ENCODE assay signal across 13 mouse cellular contexts in genomic region chr11:103164391-103164790, GRCm38 (mm10). TPM values are rescaled to one million over a fixed set of nuclear protein-coding genes. Genes with fewer than 3 reads are reported as not detected.
DNase-seq lines count a peak whose midpoint lies in the region; ATAC-seq and TF ChIP-seq lines count a peak whose summit lies in the region.
"Had no signal": no experiment of that assay in that cellular context is flagged by ENCODE, and none has a peak within 500 bp of the region (broad histone marks: within the 10 kb centered on the region; RNA-seq: fewer than 3 reads in every experiment).

No protein-coding gene starts in this region.

- no peak overlapping the region for H3K4me3 ChIP-seq in heart, embryonic 11.5 days (ENCODE audit: low read depth, low read length)
- no peak overlapping the region for H3K4me3 ChIP-seq in ES-Bruce4 (ENCODE audit: low read depth, low read length)
- peak overlapping the region; percentile 59 for H3K4me3 ChIP-seq in brown adipose tissue, adult 24 weeks (ENCODE audit: insufficient read depth, low read depth, low read length)
- no peak overlapping the region for H3K4me3 ChIP-seq in forebrain, embryonic 14.5 days (ENCODE audit: low read depth, low read length)
- H3K4me3 ChIP-seq: embryonic facial prominence, embryonic 15.5 days had no signal

- H3K27me3 ChIP-seq in heart, embryonic 11.5 days (ENCODE audit: control insufficient read depth, insufficient read depth, low read length): peaks cover 4% of the 10 kb centered on the region
- no peaks in the 10 kb centered on the region for H3K27me3 ChIP-seq in ES-Bruce4 (ENCODE audit: control insufficient read depth, insufficient read depth, low read length, poor library complexity, severe bottlenecking)
- H3K27me3 ChIP-seq in forebrain, embryonic 14.5 days (replicated peaks; ENCODE audit: control insufficient read depth, insufficient read depth, low read length): peaks cover 1% of the 10 kb centered on the region

- H3K36me3 ChIP-seq in heart, embryonic 11.5 days (ENCODE audit: control insufficient read depth, insufficient read depth, low read length): no peaks in the 10 kb centered on the region
- H3K36me3 ChIP-seq in ES-Bruce4 (ENCODE audit: control insufficient read depth, insufficient read depth, low read length, poor library complexity, severe bottlenecking): no peaks in the 10 kb centered on the region
- H3K36me3 ChIP-seq in forebrain, embryonic 14.5 days (ENCODE audit: control insufficient read depth, insufficient read depth, low read length): no peaks in the 10 kb centered on the region
- H3K36me3 ChIP-seq: embryonic facial prominence, embryonic 15.5 days had no signal

- no peak overlapping the region for H3K27ac ChIP-seq in heart, embryonic 11.5 days (ENCODE audit: low read depth, low read length)
- 0 out of 2 replicates have a peak overlapping the region, but pooled peaks have one; percentile 13 for H3K27ac ChIP-seq in ES-Bruce4 (ENCODE audit: insufficient read depth, low read length)
- H3K27ac ChIP-seq in brown adipose tissue, adult 24 weeks (replicated peaks; ENCODE audit: low read depth, low read length): 0 out of 2 replicates have a peak overlapping the region, but pooled peaks have one; percentile 48
- H3K27ac ChIP-seq in forebrain, embryonic 14.5 days (ENCODE audit: low read depth, low read length): no peak overlapping the region
- H3K27ac ChIP-seq: embryonic facial prominence, embryonic 15.5 days had no signal

- TF ChIP-seq EP300 in ES-Bruce4 (IDR thresholded peaks at IDR 0.05; ENCODE audit: insufficient read depth, low read depth, low read length): no peak

- no peak for TF ChIP-seq POLR2A in ES-Bruce4 (IDR thresholded peaks at IDR 0.05; ENCODE audit: insufficient read depth, low read length)

- DNase-seq in heart, postnatal 4 days: no peak
- peak; percentile 63 for DNase-seq in lung, postnatal 36 days
- DNase-seq in right cerebral cortex, postnatal 4 days: no peak
- no peak for DNase-seq in forebrain, embryonic 14.5 days (ENCODE audit: low spot score)
- DNase-seq: kidney, adult 2 months; lung, embryonic 14.5 days had no signal

- TF ChIP-seq CTCF in ES-Bruce4 (IDR thresholded peaks at IDR 0.05; ENCODE audit: low read depth, low read length): no peak

- H3K4me2 ChIP-seq in heart, embryonic 11.5 days: peak overlapping the region; percentile 31; the same call in 1 of the 2 replicates
- no peak overlapping the region for H3K4me2 ChIP-seq in forebrain, embryonic 14.5 days (ENCODE audit: low read length)
- H3K4me2 ChIP-seq: embryonic facial prominence, embryonic 15.5 days; lung, embryonic 14.5 days had no signal

- WGBS in heart, embryonic 11.5 days (ENCODE audit: insufficient replicate concordance): 19% methylated on average over 10 of the region's 10 CpGs
- WGBS in forebrain, embryonic 14.5 days: 28% methylated on average over 10 of the region's 10 CpGs

- no peak; the same call in 1 of the 2 replicates for ATAC-seq in heart, embryonic 11.5 days (replicated peaks; ENCODE audit: insufficient number of reproducible peaks, low FRiP score, low TSS enrichment)
- ATAC-seq in forebrain, embryonic 14.5 days: no peak
- ATAC-seq in activated CD4-positive, CD25-positive, alpha-beta regulatory T cell, adult 4 months: no peak

- no peak overlapping the region for H3K9ac ChIP-seq in heart, embryonic 11.5 days (ENCODE audit: low read depth, low read length)
- no peak overlapping the region for H3K9ac ChIP-seq in ES-Bruce4 (ENCODE audit: low read depth, poor library complexity, severe bottlenecking)
- H3K9ac ChIP-seq in forebrain, embryonic 14.5 days (ENCODE audit: low read length): no peak overlapping the region
- H3K9ac ChIP-seq: embryonic facial prominence, embryonic 15.5 days; lung, embryonic 14.5 days had no signal

- no peaks in the 10 kb centered on the region for H3K9me3 ChIP-seq in heart, embryonic 11.5 days (replicated peaks; ENCODE audit: control insufficient read depth, low read length)
- H3K9me3 ChIP-seq in ES-Bruce4 (replicated peaks; ENCODE audit: control insufficient read depth, insufficient read depth, low read length, poor library complexity, severe bottlenecking): no peaks in the 10 kb centered on the region
- H3K9me3 ChIP-seq in forebrain, embryonic 14.5 days (replicated peaks; ENCODE audit: control insufficient read depth, low read length): no peaks in the 10 kb centered on the region
- H3K9me3 ChIP-seq: embryonic facial prominence, embryonic 15.5 days had no signal

- no peaks in the 10 kb centered on the region for H3K4me1 ChIP-seq in heart, embryonic 11.5 days (ENCODE audit: control insufficient read depth, insufficient read depth, low read length)
- H3K4me1 ChIP-seq in ES-Bruce4 (ENCODE audit: control insufficient read depth, insufficient read depth, low read length): no peaks in the 10 kb centered on the region
- H3K4me1 ChIP-seq in brown adipose tissue, adult 24 weeks (ENCODE audit: control insufficient read depth, insufficient read depth, insufficient read length, low read length): no peaks in the 10 kb centered on the region
- no peaks in the 10 kb centered on the region for H3K4me1 ChIP-seq in forebrain, embryonic 14.5 days (ENCODE audit: control insufficient read depth, insufficient read depth, low read length)
- H3K4me1 ChIP-seq: embryonic facial prominence, embryonic 15.5 days had no signal

RNA-seq across cellular contexts. Expression of gene Fmnl1, which starts 6.5 kb away (rescaled TPM):
- 0.79 and 1.1 TPM in 2 replicates for polyA plus RNA-seq in heart, embryonic 11.5 days (2014; fragmentation: Nextera tagmentation; extraction: Ambion mirVana)
- total RNA-seq in heart, postnatal 4 days (2021): 1 to 10 TPM; 7.4 to 8.6 TPM
- polyA plus RNA-seq in ES-Bruce4 (2011; ENCODE audit: insufficient read depth, insufficient read length, low read depth, missing spikeins): 1.7 and 4.9 TPM in 2 replicates
- 2.8 and 3.8 TPM in 2 replicates for polyA plus RNA-seq in brown adipose tissue, adult 24 weeks (2012; ENCODE audit: insufficient read depth, insufficient read length, missing spikeins)
- 1.2 and 3.2 TPM in 2 replicates for polyA plus RNA-seq in forebrain, embryonic 14.5 days (2014; fragmentation: Nextera tagmentation; extraction: Ambion mirVana)
- 10 to 100 TPM; 60.0 to 62.7 TPM for polyA plus RNA-seq in activated CD4-positive, CD25-positive, alpha-beta regulatory T cell, adult 4 months (2017; shearing (Covaris generic))

RNA-seq across cellular contexts. Expression of gene Hexim2, which starts 32.2 kb away (rescaled TPM):
- polyA plus RNA-seq in heart, embryonic 11.5 days (2014; fragmentation: Nextera tagmentation; extraction: Ambion mirVana): 3.5 and 5.6 TPM in 2 replicates
- 1 to 10 TPM; 4.2 to 4.8 TPM for total RNA-seq in heart, postnatal 4 days (2021)
- 1.7 and 4.5 TPM in 2 replicates for polyA plus RNA-seq in ES-Bruce4 (2011; ENCODE audit: insufficient read depth, insufficient read length, low read depth, missing spikeins)
- 3.2 and 4.2 TPM in 2 replicates for polyA plus RNA-seq in brown adipose tissue, adult 24 weeks (2012; ENCODE audit: insufficient read depth, insufficient read length, missing spikeins)
- polyA plus RNA-seq in forebrain, embryonic 14.5 days (2014; fragmentation: Nextera tagmentation; extraction: Ambion mirVana): 9.6 and 13.4 TPM in 2 replicates
- 1 to 10 TPM; 2.2 to 3.6 TPM for polyA plus RNA-seq in activated CD4-positive, CD25-positive, alpha-beta regulatory T cell, adult 4 months (2017; shearing (Covaris generic))
- total RNA-seq: monocyte, adult 5-6 weeks had no signal

RNA-seq across cellular contexts. Expression of gene 1700023F06Rik, which starts 44.0 kb away (rescaled TPM):
- polyA plus RNA-seq in heart, embryonic 11.5 days (2014; fragmentation: Nextera tagmentation; extraction: Ambion mirVana): not detected in 2 replicates
- not detected for total RNA-seq in heart, postnatal 4 days (2021)
- polyA plus RNA-seq in ES-Bruce4 (2011; ENCODE audit: insufficient read depth, insufficient read length, low read depth, missing spikeins): 2.0 and 2.2 TPM in 2 replicates
- polyA plus RNA-seq in brown adipose tissue, adult 24 weeks (2012; ENCODE audit: insufficient read depth, insufficient read length, missing spikeins): not detected in 2 replicates
- polyA plus RNA-seq in forebrain, embryonic 14.5 days (2014; fragmentation: Nextera tagmentation; extraction: Ambion mirVana): 0.78 and 1.2 TPM in 2 replicates
- polyA plus RNA-seq in activated CD4-positive, CD25-positive, alpha-beta regulatory T cell, adult 4 months (2017; shearing (Covaris generic)): not detected
- total RNA-seq: gastrocnemius, adult 8-10 months; monocyte, adult 5-6 weeks had no signal

RNA-seq across cellular contexts. Expression of gene Hexim1, which starts 48.4 kb away (rescaled TPM):
- polyA plus RNA-seq in heart, embryonic 11.5 days (2014; fragmentation: Nextera tagmentation; extraction: Ambion mirVana): 4.2 and 4.4 TPM in 2 replicates
- total RNA-seq in heart, postnatal 4 days (2021): 10 to 100 TPM; 14.8 to 15.7 TPM
- 17.2 and 20.1 TPM in 2 replicates for polyA plus RNA-seq in ES-Bruce4 (2011; ENCODE audit: insufficient read depth, insufficient read length, low read depth, missing spikeins)
- 36.0 and 40.8 TPM in 2 replicates for polyA plus RNA-seq in brown adipose tissue, adult 24 weeks (2012; ENCODE audit: insufficient read depth, insufficient read length, missing spikeins)
- 4.8 and 5.4 TPM in 2 replicates for polyA plus RNA-seq in forebrain, embryonic 14.5 days (2014; fragmentation: Nextera tagmentation; extraction: Ambion mirVana)
- polyA plus RNA-seq in activated CD4-positive, CD25-positive, alpha-beta regulatory T cell, adult 4 months (2017; shearing (Covaris generic)): 1 to 10 TPM; 3.4 TPM

RNA-seq across cellular contexts. Expression of gene Spata32, which starts 53.8 kb away (rescaled TPM):
- polyA plus RNA-seq in heart, embryonic 11.5 days (2014; fragmentation: Nextera tagmentation; extraction: Ambion mirVana): not detected in 2 replicates
- not detected for total RNA-seq in heart, postnatal 4 days (2021)
- polyA plus RNA-seq in ES-Bruce4 (2011; ENCODE audit: insufficient read depth, insufficient read length, low read depth, missing spikeins): not detected in 2 replicates
- not detected in 2 replicates for polyA plus RNA-seq in brown adipose tissue, adult 24 weeks (2012; ENCODE audit: insufficient read depth, insufficient read length, missing spikeins)
- not detected in 2 replicates for polyA plus RNA-seq in forebrain, embryonic 14.5 days (2014; fragmentation: Nextera tagmentation; extraction: Ambion mirVana)
- not detected for polyA plus RNA-seq in activated CD4-positive, CD25-positive, alpha-beta regulatory T cell, adult 4 months (2017; shearing (Covaris generic))
- total RNA-seq: gastrocnemius, adult 8-10 months; monocyte, adult 5-6 weeks had no signal
- polyA plus RNA-seq: embryonic facial prominence, embryonic 15.5 days; kidney, adult 2 months; lung, embryonic 14.5 days had no signal

Comparison
In these comparisons a context has a peak if more than half of its experiments do, and no peak if none do; other contexts are left out.
1. H3K27ac ChIP-seq: peak in ES-Bruce4 (single experiment) and brown adipose tissue, adult 24 weeks (single experiment); none in heart, embryonic 11.5 days (single experiment) and forebrain, embryonic 14.5 days (single experiment).
2. RNA of gene Fmnl1, which starts 6.5 kb away (polyA plus RNA-seq): 60.0 to 62.7 TPM in activated CD4-positive, CD25-positive, alpha-beta regulatory T cell, adult 4 months; 1.7 to 4.9 TPM in ES-Bruce4, 2.8 to 3.8 TPM in brown adipose tissue, adult 24 weeks, 1.2 to 3.2 TPM in forebrain, embryonic 14.5 days and 0.79 to 1.1 TPM in heart, embryonic 11.5 days; every median in the first group is over 10 times any median in the second.